Mouse (Mus musculus): Measurements from ENCODE around the gene Mrps31. TPM values are rescaled to one million over a fixed set of nuclear protein-coding genes. Genes with fewer than 3 reads are reported as not detected.
A peak's percentile ranks its signal among the peaks of the same experiment; 100 is the strongest.

The Mrps31 gene
- total and polyA plus RNA-seq, 3 experiments: 34.0 to 39.9 TPM; not detected in 1

GRCm38 (mm10) chr8:22400593-22400992 lies 10.6 kb upstream of the Mrps31 start:
- Histone ChIP-seq H3K79me2 (ENCODE audit: control insufficient read depth, insufficient read depth, low read length, poor library complexity) (peaks cover 6% of the 10 kb centered on the region), H3K9me3 (replicated peaks; ENCODE audit: insufficient read depth, low read length) (no peaks in the 10 kb centered on the region), H3K9ac (ENCODE audit: control insufficient read depth, low read depth, low read length, poor library complexity, severe bottlenecking) (no peak overlapping the region), H3K4me3 (ENCODE audit: control insufficient read depth in 1 of 2, insufficient read depth in 1 of 2, low read depth in 2 of 2, low read length in 2 of 2) (no peak overlapping the region), H3K27ac (ENCODE audit: control insufficient read depth, low read depth, low read length) (no peak overlapping the region), H3K36me3 (ENCODE audit: control insufficient read depth in 1 of 2, insufficient read depth in 2 of 2, low read length in 2 of 2) (peaks cover 0 to 7% of the 10 kb centered on the region in 2 experiments; a peak in 2 of 4 replicates), H3K4me1 (ENCODE audit: control insufficient read depth in 1 of 2, insufficient read depth in 2 of 2, low read length in 2 of 2) (peaks cover 2 to 3% of the 10 kb centered on the region in 2 experiments; a peak in 3 of 4 replicates), H3K27me3 (ENCODE audit: control insufficient read depth in 1 of 2, insufficient read depth in 2 of 2, low read length in 2 of 2) (no peaks in the 10 kb centered on the region)
- no peak for TF ChIP-seq BHLHE40 (IDR thresholded peaks at IDR 0.05; ENCODE audit: borderline replicate concordance, low read depth, low read length)
- TF ChIP-seq KAT2A (conservative IDR thresholded peaks at IDR 0.05; ENCODE audit: low read depth, low read length): no peak
- TF ChIP-seq MYB (IDR thresholded peaks at IDR 0.05; ENCODE audit: low read depth, low read length): no peak
- no peak for TF ChIP-seq POLR2AphosphoS2 (IDR thresholded peaks at IDR 0.05; ENCODE audit: low read length)
- no peak for TF ChIP-seq ELF1 (IDR thresholded peaks at IDR 0.05; ENCODE audit: low read depth, low read length)
- TF ChIP-seq ETS1 (IDR thresholded peaks at IDR 0.05; ENCODE audit: low read depth, low read length): no peak
- no peak for TF ChIP-seq GATA1 (IDR thresholded peaks at IDR 0.05; ENCODE audit: low read depth, low read length)
- no peak for TF ChIP-seq MAX (IDR thresholded peaks at IDR 0.05; ENCODE audit: low read length)
- TF ChIP-seq POLR2AphosphoS5 (IDR thresholded peaks at IDR 0.05; ENCODE audit: borderline replicate concordance, low read depth, low read length): no peak
- TF ChIP-seq CHD1 (IDR thresholded peaks at IDR 0.05; ENCODE audit: low read depth, low read length): no peak
- no peak for TF ChIP-seq RAD21 (IDR thresholded peaks at IDR 0.05; ENCODE audit: low read depth, low read length)
- DNase-seq (ENCODE audit: low read depth, low spot score): no peak

- DNase-seq (ENCODE audit: low read depth, low spot score): peak; percentile 43
- Histone ChIP-seq H3K9me3 (replicated peaks; ENCODE audit: insufficient read depth, low read length) (no peaks in the 10 kb centered on the region), H3K79me2 (ENCODE audit: control insufficient read depth, insufficient read depth, low read length, poor library complexity) (peaks cover 1% of the 10 kb centered on the region; the same call in 1 of the 2 replicates), H3K4me3 (ENCODE audit: control insufficient read depth in 1 of 2, insufficient read depth in 1 of 2, low read depth in 2 of 2, low read length in 2 of 2) (no peak overlapping the region), H3K9ac (ENCODE audit: control insufficient read depth, low read depth, low read length, poor library complexity, severe bottlenecking) (no peak overlapping the region), H3K27ac (ENCODE audit: control insufficient read depth, low read depth, low read length) (no peak overlapping the region), H3K36me3 (ENCODE audit: control insufficient read depth in 1 of 2, insufficient read depth in 2 of 2, low read length in 2 of 2) (peaks cover 0 to 4% of the 10 kb centered on the region in 2 experiments; a peak in 2 of 4 replicates), H3K4me1 (ENCODE audit: control insufficient read depth in 1 of 2, insufficient read depth in 2 of 2, low read length in 2 of 2) (peaks cover 0 to 6% of the 10 kb centered on the region in 2 experiments; a peak in 1 of 4 replicates), H3K27me3 (ENCODE audit: control insufficient read depth in 1 of 2, insufficient read depth in 2 of 2, low read length in 2 of 2) (no peaks in the 10 kb centered on the region)
- no peak for TF ChIP-seq ZKSCAN1 (IDR thresholded peaks at IDR 0.05; ENCODE audit: low read depth, low read length)
- no peak for TF ChIP-seq CHD2 (IDR thresholded peaks at IDR 0.05; ENCODE audit: low read length)
- peak in 1 of 3 experiments; percentile 2; a peak in 1 of 6 replicates for TF ChIP-seq CTCF (IDR thresholded peaks at IDR 0.05 in 2 of 3, conservative IDR thresholded peaks at IDR 0.05 in 1 of 3; ENCODE audit: control insufficient read depth in 1 of 3, insufficient read depth in 1 of 3, low read depth in 2 of 3, low read length in 3 of 3, poor library complexity in 1 of 3, severe bottlenecking in 1 of 3)
- 0 out of 2 replicates have a peak, but pooled peaks have one; percentile 24 for TF ChIP-seq MAX (IDR thresholded peaks at IDR 0.05; ENCODE audit: low read length)
Observed at GRCm38 (mm10) chr8:22403235-22403634, 7.9 kb upstream of the Mrps31 start.

GRCm38 (mm10) chr8:22405733-22406132 lies 5.4 kb upstream of the Mrps31 start:
- TF ChIP-seq SIN3A (IDR thresholded peaks at IDR 0.05; ENCODE audit: low read length): no peak
- 0 out of 2 replicates have a peak, but pooled peaks have one; percentile 35 for TF ChIP-seq TBP (IDR thresholded peaks at IDR 0.05; ENCODE audit: low read depth, low read length)
- Histone ChIP-seq H3K27ac (ENCODE audit: control insufficient read depth, low read depth, low read length) (no peak overlapping the region), H3K36me3 (ENCODE audit: control insufficient read depth in 1 of 2, insufficient read depth in 2 of 2, low read length in 2 of 2) (peaks cover 0 to 7% of the 10 kb centered on the region in 2 experiments; a peak in 2 of 4 replicates), H3K79me2 (ENCODE audit: control insufficient read depth, insufficient read depth, low read length, poor library complexity) (no peaks in the 10 kb centered on the region), H3K9ac (ENCODE audit: control insufficient read depth, low read depth, low read length, poor library complexity, severe bottlenecking) (no peak overlapping the region), H3K4me3 (ENCODE audit: control insufficient read depth in 1 of 2, insufficient read depth in 1 of 2, low read depth in 2 of 2, low read length in 2 of 2) (no peak overlapping the region), H3K9me3 (replicated peaks; ENCODE audit: insufficient read depth, low read length) (no peaks in the 10 kb centered on the region), H3K4me1 (ENCODE audit: control insufficient read depth in 1 of 2, insufficient read depth in 2 of 2, low read length in 2 of 2) (peaks cover 0 to 6% of the 10 kb centered on the region in 2 experiments; a peak in 2 of 4 replicates), H3K27me3 (ENCODE audit: control insufficient read depth in 1 of 2, insufficient read depth in 2 of 2, low read length in 2 of 2) (no peaks in the 10 kb centered on the region)
- peak; percentile 44 for DNase-seq (ENCODE audit: low read depth, low spot score)

Data from MEL (cell line).